Mouse (Mus musculus): ENCODE measurements around the gene Cenpj.

GRCm38 (mm10) chr14:56604438-56604837, 29.2 kb upstream of the Cenpj start:
- no peak for TF ChIP-seq CTCF (IDR thresholded peaks at IDR 0.05; ENCODE audit: extremely low read depth, insufficient read depth, low read length)
- TF ChIP-seq POLR2A (IDR thresholded peaks at IDR 0.05; ENCODE audit: extremely low read depth, insufficient read depth, low read length), result no peak
